Mouse (Mus musculus): ENCODE results near the gene Olfr164. TPM values are rescaled to one million over a fixed set of nuclear protein-coding genes. Genes with fewer than 3 reads are reported as not detected.

Olfr164 gene
- polyA plus RNA-seq, 1 experiment = not detected

- H3K27ac ChIP-seq (ENCODE audit: control insufficient read depth, insufficient read depth, low read depth, low read length) = no peak overlapping the region
- no peaks in the 10 kb centered on the region for H3K27me3 ChIP-seq (ENCODE audit: control insufficient read depth, insufficient read depth, low read length)
- TF ChIP-seq POLR2A (IDR thresholded peaks at IDR 0.05; ENCODE audit: control insufficient read depth, low read depth, low read length) (no peak), CTCF (IDR thresholded peaks at IDR 0.05; ENCODE audit: control insufficient read depth, insufficient read depth, insufficient replicate concordance, low read depth, low read length) (no peak)
- H3K4me1 ChIP-seq (ENCODE audit: control insufficient read depth, insufficient read depth, low read length) = peaks cover 5% of the 10 kb centered on the region; the same call in 1 of the 2 replicates
- H3K4me3 ChIP-seq (ENCODE audit: control insufficient read depth, low read depth, low read length) = peak overlapping the region; percentile 18; the same call in 1 of the 2 replicates
- H3K36me3 ChIP-seq (ENCODE audit: control insufficient read depth, insufficient read depth, low read length) = no peaks in the 10 kb centered on the region
Measured at GRCm38 (mm10) chr16:19236719-19237118, 77.1 kb downstream of the Olfr164 start.

Other genes with a start within 250 kb of the Olfr164 start
- 0.17 and 0.23 TPM in 2 replicates for gene Olfr165, start 109.1 kb upstream of the Olfr164 start, polyA plus RNA-seq (2012; rRNA removed)
- 0.02 TPM in 1 of 2 replicates, not detected in the other for gene Olfr166, start 169.6 kb upstream of the Olfr164 start, polyA plus RNA-seq (2012; rRNA removed)
- not detected in 2 replicates for gene Olfr167, start 208.2 kb upstream of the Olfr164 start, polyA plus RNA-seq (2012; rRNA removed)
- gene Olfr168, start 221.5 kb upstream of the Olfr164 start, polyA plus RNA-seq (2012; rRNA removed) = not detected in 2 replicates